Mouse (Mus musculus): Measurements from ENCODE around the gene Serpina6. TPM values are rescaled to one million over a fixed set of nuclear protein-coding genes. Genes with fewer than 3 reads are reported as not detected.

Gene Serpina6
- total RNA-seq, 1 experiment from 2014 or later = not detected

Other genes with a start within 250 kb of the Serpina6 start
- gene 9330161L09Rik, start 249.4 kb downstream of the Serpina6 start, total RNA-seq (2017) = 1.6 and 2.3 TPM in 2 replicates
- 136 and 137 TPM in 2 replicates for gene Ddx24, start 231.4 kb downstream of the Serpina6 start, total RNA-seq (2017)
- gene Ifi27, start 223.0 kb downstream of the Serpina6 start, total RNA-seq (2017) = 91.4 and 117 TPM in 2 replicates
- gene Ifi27l2a, start 213.5 kb downstream of the Serpina6 start, total RNA-seq (2017) = 264 and 315 TPM in 2 replicates
- gene Ifi27l2b, start 200.0 kb downstream of the Serpina6 start, total RNA-seq (2017) = not detected in 2 replicates
- gene Ppp4r4, start 124.9 kb downstream of the Serpina6 start, total RNA-seq (2017) = 0.12 TPM in 1 of 2 replicates, not detected in the other
- not detected in 2 replicates for gene Serpina10, start 25.8 kb downstream of the Serpina6 start, total RNA-seq (2017)
- not detected in 2 replicates for gene Serpina16, start 18.9 kb upstream of the Serpina6 start, total RNA-seq (2017)
- gene Serpina1f, start 38.3 kb upstream of the Serpina6 start, total RNA-seq (2017) = not detected in 2 replicates
- not detected in 2 replicates for gene Serpina1d, start 116.4 kb upstream of the Serpina6 start, total RNA-seq (2017)
- not detected in 2 replicates for gene Serpina1b, start 173.2 kb upstream of the Serpina6 start, total RNA-seq (2017)
- not detected in 2 replicates for gene Serpina1a, start 206.3 kb upstream of the Serpina6 start, total RNA-seq (2017)
- not detected in 2 replicates for gene Serpina1c, start 247.7 kb upstream of the Serpina6 start, total RNA-seq (2017)